Mouse (Mus musculus) cerebellum, adult 2 months (tissue): ENCODE data around the gene Apobec4. TPM values are rescaled to one million over a fixed set of nuclear protein-coding genes. Genes with fewer than 3 reads are reported as not detected.

Experiments
- DNase-seq, 2 experiments: peaks; one replicate each; pipeline ENCODE4 v3.0.0; 2021
- H3K27ac ChIP-seq: fragments of 200-500 bp; 2 replicates; pipeline ENCODE4 v1.5.1; 2012; ENCODE audit warnings: low read length, control low read depth, inconsistent platforms; ENCODE audit not compliant: insufficient read depth
- H3K27me3 ChIP-seq: fragments of 200-500 bp; 2 replicates; pipeline ENCODE4 v1.6.1; 2012; ENCODE audit warnings: inconsistent platforms, mild to moderate bottlenecking, low read length, moderate library complexity; ENCODE audit not compliant: control insufficient read depth, insufficient read depth
- H3K4me1 ChIP-seq: fragments of 200-500 bp; 2 replicates; pipeline ENCODE4 v1.6.1; 2011; ENCODE audit warnings: low read length; ENCODE audit not compliant: control insufficient read depth, insufficient read depth
- H3K4me3 ChIP-seq: fragments of 200-500 bp; replicated peaks from 2 replicates; pipeline ENCODE3; 2011; ENCODE audit warnings: mild to moderate bottlenecking, low read depth, low read length, control low read depth; ENCODE audit not compliant: insufficient read depth
- CTCF ChIP-seq: fragments of 200-500 bp; IDR thresholded peaks from 2 replicates; pipeline ENCODE4 v1.5.1; 2011; ENCODE audit warnings: low read depth, mild to moderate bottlenecking, control low read depth, low read length, moderate library complexity, borderline replicate concordance; ENCODE audit not compliant: insufficient read depth
- POLR2A ChIP-seq: fragments of 200-500 bp; IDR thresholded peaks from 2 replicates; pipeline ENCODE4 v1.6.1; 2011; ENCODE audit warnings: low read length, control low read depth, borderline replicate concordance; ENCODE audit not compliant: insufficient read depth
- WGBS: fragments of 180-500 bp; shearing (Covaris S2); methylation state at CpG from one replicate; pipeline ENCODE4 v1.1.7; 2018; 5-methylcytosine and 5-hydroxymethylcytosine counted together
- polyA plus RNA-seq: library from polyadenylated mRNA; depleted of rRNA; stranded (reverse); fragments of >200 nt; gene quantifications from 2 replicates; pipeline ENCODE4 v1.2.3, GENCODE M21; 2012

The Apobec4 gene
- polyA plus RNA-seq, 1 experiment = not detected

GRCm38 (mm10) chr1:152790254-152790653 is 39.9 kb downstream of the Apobec4 start:
- Histone ChIP-seq H3K27me3 (no peaks in the 10 kb centered on the region), H3K27ac (no peak overlapping the region), H3K4me3 (no peak overlapping the region), H3K4me1 (no peaks in the 10 kb centered on the region)
- TF ChIP-seq POLR2A = no peak
- TF ChIP-seq CTCF = peak; percentile 30; the same call in 1 of the 2 replicates
- 33% methylated on average over 12 of the region's 12 CpGs for WGBS
- peak in 1 of 2 experiments; percentile 13 for DNase-seq

DNA sequence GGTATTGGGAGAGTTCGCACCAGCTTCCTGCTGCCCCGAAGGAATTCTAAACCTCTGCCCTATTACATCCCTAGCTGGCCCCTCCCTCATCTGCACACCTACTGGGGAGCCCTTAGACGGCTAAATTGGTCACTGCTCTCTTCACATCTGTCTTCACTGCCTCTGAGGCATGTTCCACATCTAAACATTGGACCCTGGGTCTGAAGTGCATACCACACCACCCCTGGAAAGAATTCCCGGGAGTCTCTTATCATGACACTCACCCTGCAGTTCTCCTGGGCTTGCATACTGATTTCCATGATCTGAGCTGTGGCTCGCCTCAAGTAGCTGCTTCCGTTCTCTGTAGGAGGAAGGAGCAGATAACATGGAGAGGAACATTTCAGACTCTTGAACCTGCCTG is 40.5 kb downstream of the Apobec4 start:
- H3K4me1 ChIP-seq = no peaks in the 10 kb centered on the region
- no peak for DNase-seq
- H3K27ac ChIP-seq = no peak overlapping the region
- H3K4me3 ChIP-seq = no peak overlapping the region
- 48% methylated on average over 6 of the region's 6 CpGs for WGBS
- no peaks in the 10 kb centered on the region for H3K27me3 ChIP-seq
- TF ChIP-seq POLR2A (no peak), CTCF (no peak)

GRCm38 (mm10) chr1:152791269-152791668 is 40.9 kb downstream of the Apobec4 start:
- DNase-seq = no peak
- Histone ChIP-seq H3K4me3 (no peak overlapping the region), H3K27me3 (no peaks in the 10 kb centered on the region), H3K27ac (no peak overlapping the region), H3K4me1 (no peaks in the 10 kb centered on the region)
- 55% methylated on average over 4 of the region's 4 CpGs for WGBS
- no peak for TF ChIP-seq POLR2A
- TF ChIP-seq CTCF = no peak

DNA sequence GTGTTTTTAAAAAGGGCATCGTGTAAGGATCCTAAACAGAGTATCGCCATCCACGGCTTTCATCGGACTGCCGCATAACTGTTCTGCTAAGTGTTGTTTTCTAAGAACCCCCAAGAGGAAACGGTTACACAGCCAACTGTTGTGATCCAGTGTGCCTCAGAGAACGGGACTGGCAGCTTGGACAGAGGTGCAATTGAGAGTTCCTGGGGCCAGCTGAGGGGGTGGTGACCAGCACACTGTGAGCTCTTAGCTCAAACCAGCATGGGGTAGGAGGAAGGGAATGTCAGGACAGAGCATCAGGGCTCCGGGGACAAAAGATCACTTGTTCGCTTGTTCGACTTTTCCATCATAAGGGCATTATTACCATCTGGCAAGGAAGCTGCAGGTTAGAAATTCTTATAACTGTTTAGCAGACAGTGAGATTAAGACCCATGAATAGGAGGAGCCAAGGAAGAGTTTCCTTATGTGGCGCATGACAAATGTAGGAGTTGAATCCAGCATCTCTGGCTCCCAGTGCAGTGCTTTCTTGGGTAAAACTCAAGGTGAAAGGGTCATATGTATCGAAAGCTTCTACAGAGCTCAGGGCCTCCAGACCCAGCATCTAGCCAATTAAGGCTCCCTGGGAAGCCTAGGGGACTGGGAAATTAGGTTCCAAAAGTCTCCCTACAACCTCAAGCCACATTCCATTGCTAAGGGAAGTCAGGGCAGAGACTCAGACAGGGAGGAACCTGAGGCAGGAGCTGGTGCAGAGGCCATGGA is 42.6 kb downstream of the Apobec4 start:
- WGBS = 25% methylated on average over 12 of the region's 12 CpGs
- no peak for TF ChIP-seq CTCF
- no peak for TF ChIP-seq POLR2A
- peak in 1 of 2 experiments; percentile 43 for DNase-seq
- H3K4me1 ChIP-seq = no peaks in the 10 kb centered on the region
- no peak overlapping the region for H3K4me3 ChIP-seq
- H3K27ac ChIP-seq = no peak overlapping the region
- no peaks in the 10 kb centered on the region for H3K27me3 ChIP-seq

- no peaks in the 10 kb centered on the region for H3K4me1 ChIP-seq
- TF ChIP-seq CTCF = no peak
- no peak for TF ChIP-seq POLR2A
- no peak overlapping the region for H3K27ac ChIP-seq
- DNase-seq = no peak
- no peak overlapping the region for H3K4me3 ChIP-seq
- WGBS = 59% methylated on average over 6 of the region's 6 CpGs
- no peaks in the 10 kb centered on the region for H3K27me3 ChIP-seq
Measured at GRCm38 (mm10) chr1:152793495-152794130, 43.3 kb downstream of the Apobec4 start.

- DNase-seq = no peak
- Histone ChIP-seq H3K4me1 (no peaks in the 10 kb centered on the region), H3K4me3 (no peak overlapping the region), H3K27ac (no peak overlapping the region), H3K27me3 (no peaks in the 10 kb centered on the region)
- TF ChIP-seq CTCF (no peak), POLR2A (no peak)
- 63% methylated on average over 8 of the region's 8 CpGs for WGBS
Measured at GRCm38 (mm10) chr1:152795688-152796255, 45.4 kb downstream of the Apobec4 start.

GRCm38 (mm10) chr1:152796683-152797263 is 46.4 kb downstream of the Apobec4 start:
- Histone ChIP-seq H3K27me3 (no peaks in the 10 kb centered on the region), H3K27ac (no peak overlapping the region), H3K4me1 (no peaks in the 10 kb centered on the region), H3K4me3 (no peak overlapping the region)
- no peak for TF ChIP-seq POLR2A
- no peak for TF ChIP-seq CTCF
- 83% methylated on average over 8 of the region's 8 CpGs for WGBS
- no peak for DNase-seq
